Mouse (Mus musculus): ENCODE results near the gene Sntg2. TPM values are rescaled to one million over a fixed set of nuclear protein-coding genes. Genes with fewer than 3 reads are reported as not detected.

The Sntg2 gene
- polyA plus RNA-seq, 1 experiment from 2014 or later: 0.20 TPM

DNA sequence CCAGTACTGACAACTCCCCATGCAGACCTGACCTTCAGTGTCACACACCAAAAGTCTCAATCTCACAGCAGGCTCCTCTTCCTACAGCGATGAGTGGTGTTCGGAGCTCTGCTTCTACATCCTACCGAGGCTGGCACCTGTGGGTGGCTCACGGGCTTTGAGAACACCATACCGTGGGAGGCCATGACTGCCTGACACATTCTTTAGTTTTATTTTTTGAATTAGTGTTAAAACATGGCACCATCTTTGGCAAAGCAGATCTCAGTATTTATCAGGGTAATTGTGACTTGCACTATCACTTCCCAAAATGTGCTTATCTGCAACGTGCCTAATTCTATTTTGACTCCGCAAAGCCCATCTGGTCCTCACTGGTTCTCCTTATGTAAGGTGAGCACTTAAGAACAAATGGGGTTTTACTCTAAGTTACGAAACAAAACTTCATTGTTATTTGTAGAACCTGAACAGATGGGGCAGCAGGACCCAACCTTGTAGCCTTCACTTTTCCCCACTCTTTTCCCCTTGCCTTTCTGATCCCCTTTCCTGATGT, 121.8 kb downstream of the Sntg2 start:
- Histone ChIP-seq H3K4me2 (ENCODE audit: low read depth, low read length) (no peak overlapping the region), H3K36me3 (replicated peaks; ENCODE audit: insufficient read depth, low read length) (no peaks in the 10 kb centered on the region), H3K27ac (ENCODE audit: low read depth) (no peak overlapping the region), H3K9me3 (ENCODE audit: low read length) (no peaks in the 10 kb centered on the region), H3K4me3 (ENCODE audit: low read depth, low read length) (no peak overlapping the region), H3K27me3 (ENCODE audit: insufficient read depth, low read length) (no peaks in the 10 kb centered on the region), H3K4me1 (ENCODE audit: insufficient read depth) (no peaks in the 10 kb centered on the region), H3K9ac (replicated peaks) (no peak overlapping the region)
- no peak for TF ChIP-seq EP300 (IDR thresholded peaks at IDR 0.05; ENCODE audit: low read depth)
- no peak for TF ChIP-seq CTCF (IDR thresholded peaks at IDR 0.05; ENCODE audit: low read depth)
- DNase-seq (no peak), ATAC-seq (no peak)
- WGBS (ENCODE audit: insufficient replicate concordance): 79% methylated on average over 8 of the region's 8 CpGs

DNA sequence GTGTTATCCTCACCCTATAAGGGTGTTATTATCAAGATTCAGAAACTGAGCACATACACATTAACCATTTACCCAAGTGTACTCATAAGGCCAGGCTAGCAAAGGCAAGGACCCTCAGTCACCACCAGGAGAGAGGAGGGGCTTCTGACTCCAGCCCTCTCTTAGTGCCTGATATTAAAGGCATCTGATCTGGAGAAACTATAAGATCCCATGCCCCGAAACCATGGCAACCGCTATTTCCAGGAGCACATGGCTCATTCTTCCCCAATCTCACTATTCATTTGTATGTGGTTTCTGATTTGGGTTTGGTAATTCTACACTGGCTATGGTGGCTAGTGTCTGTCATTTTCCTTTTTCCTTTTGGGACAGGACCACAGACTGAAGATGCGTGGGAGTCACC, 124.1 kb downstream of the Sntg2 start:
- no peak for ATAC-seq
- Histone ChIP-seq H3K4me1 (ENCODE audit: insufficient read depth) (no peaks in the 10 kb centered on the region), H3K4me3 (ENCODE audit: low read depth, low read length) (no peak overlapping the region), H3K4me2 (ENCODE audit: low read depth, low read length) (no peak overlapping the region), H3K9me3 (ENCODE audit: low read length) (no peaks in the 10 kb centered on the region), H3K9ac (replicated peaks) (no peak overlapping the region), H3K36me3 (replicated peaks; ENCODE audit: insufficient read depth, low read length) (no peaks in the 10 kb centered on the region), H3K27ac (ENCODE audit: low read depth) (no peak overlapping the region), H3K27me3 (ENCODE audit: insufficient read depth, low read length) (no peaks in the 10 kb centered on the region)
- 78% methylated on average over 3 of the region's 3 CpGs for WGBS (ENCODE audit: insufficient replicate concordance)
- TF ChIP-seq CTCF (IDR thresholded peaks at IDR 0.05; ENCODE audit: low read depth) (no peak), EP300 (IDR thresholded peaks at IDR 0.05; ENCODE audit: low read depth) (no peak)
- no peak for DNase-seq

DNA sequence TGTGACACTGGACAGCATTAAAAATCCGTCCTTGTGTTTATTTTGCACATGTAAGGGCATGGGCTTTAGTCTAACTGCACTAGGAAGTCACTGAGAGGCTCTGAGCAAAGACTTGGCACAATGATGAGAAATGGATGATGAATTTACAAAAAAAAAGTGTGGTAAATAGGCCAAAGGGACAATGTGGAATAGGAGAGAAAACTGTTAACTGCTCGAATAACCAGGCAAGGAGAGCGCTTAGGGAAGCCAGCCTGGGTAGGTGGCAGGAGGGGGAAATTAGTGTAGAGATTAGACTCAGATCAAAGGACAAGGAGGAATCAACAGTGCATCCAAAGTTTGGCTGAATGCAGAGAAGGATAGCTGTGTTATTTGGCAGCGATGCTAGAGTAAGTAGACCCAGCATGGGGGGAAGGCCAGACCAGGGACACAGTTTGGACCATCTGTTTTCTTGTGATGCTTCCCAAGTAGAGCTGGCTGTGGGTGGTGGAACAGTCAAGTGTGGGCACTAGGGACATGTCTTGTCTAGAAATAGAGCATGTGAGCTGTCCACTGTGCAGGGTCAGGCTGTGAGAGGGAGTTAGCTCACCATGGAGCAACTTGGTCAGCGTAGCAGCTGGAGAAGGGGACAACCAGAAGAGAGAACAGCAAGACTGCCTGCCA, 126.8 kb downstream of the Sntg2 start:
- H3K27me3 ChIP-seq (ENCODE audit: insufficient read depth, low read length): no peaks in the 10 kb centered on the region
- H3K4me3 ChIP-seq (ENCODE audit: low read depth, low read length): no peak overlapping the region
- H3K9me3 ChIP-seq (ENCODE audit: low read length): no peaks in the 10 kb centered on the region
- no peak overlapping the region for H3K27ac ChIP-seq (ENCODE audit: low read depth)
- no peaks in the 10 kb centered on the region for H3K36me3 ChIP-seq (replicated peaks; ENCODE audit: insufficient read depth, low read length)
- ATAC-seq (no peak), DNase-seq (no peak)
- no peaks in the 10 kb centered on the region for H3K4me1 ChIP-seq (ENCODE audit: insufficient read depth)
- H3K9ac ChIP-seq (replicated peaks): no peak overlapping the region
- 72% methylated on average over 5 of the region's 5 CpGs for WGBS (ENCODE audit: insufficient replicate concordance)
- TF ChIP-seq EP300 (IDR thresholded peaks at IDR 0.05; ENCODE audit: low read depth) (no peak), CTCF (IDR thresholded peaks at IDR 0.05; ENCODE audit: low read depth) (no peak)
- no peak overlapping the region for H3K4me2 ChIP-seq (ENCODE audit: low read depth, low read length)

DNA sequence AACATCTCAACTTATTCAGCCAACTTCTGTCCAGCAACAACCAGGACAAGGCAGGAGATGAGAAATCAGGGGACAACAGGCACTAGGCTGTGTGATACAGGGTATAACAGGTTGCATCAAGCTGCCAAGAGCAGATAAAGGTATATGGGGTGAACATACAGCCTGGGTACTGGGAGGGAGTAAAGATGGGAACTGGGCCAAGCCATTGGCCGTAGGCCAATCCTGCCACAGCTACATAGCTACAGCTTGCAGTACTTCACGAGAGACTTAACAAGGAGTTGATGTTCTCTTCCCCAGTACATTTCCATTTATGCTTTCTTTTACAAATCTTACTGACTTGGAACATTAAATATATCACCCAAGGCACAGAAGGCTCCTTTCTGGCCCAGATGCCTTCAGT, 129.0 kb downstream of the Sntg2 start:
- Histone ChIP-seq H3K27me3 (ENCODE audit: insufficient read depth, low read length) (no peaks in the 10 kb centered on the region), H3K9ac (replicated peaks) (no peak overlapping the region), H3K9me3 (ENCODE audit: low read length) (no peaks in the 10 kb centered on the region), H3K4me2 (ENCODE audit: low read depth, low read length) (no peak overlapping the region), H3K27ac (ENCODE audit: low read depth) (no peak overlapping the region), H3K4me3 (ENCODE audit: low read depth, low read length) (no peak overlapping the region), H3K4me1 (ENCODE audit: insufficient read depth) (no peaks in the 10 kb centered on the region), H3K36me3 (replicated peaks; ENCODE audit: insufficient read depth, low read length) (no peaks in the 10 kb centered on the region)
- 52% methylated on average over 2 of the region's 2 CpGs for WGBS (ENCODE audit: insufficient replicate concordance)
- DNase-seq (no peak), ATAC-seq (no peak)
- no peak for TF ChIP-seq EP300 (IDR thresholded peaks at IDR 0.05; ENCODE audit: low read depth)
- TF ChIP-seq CTCF (IDR thresholded peaks at IDR 0.05; ENCODE audit: low read depth): no peak

DNA sequence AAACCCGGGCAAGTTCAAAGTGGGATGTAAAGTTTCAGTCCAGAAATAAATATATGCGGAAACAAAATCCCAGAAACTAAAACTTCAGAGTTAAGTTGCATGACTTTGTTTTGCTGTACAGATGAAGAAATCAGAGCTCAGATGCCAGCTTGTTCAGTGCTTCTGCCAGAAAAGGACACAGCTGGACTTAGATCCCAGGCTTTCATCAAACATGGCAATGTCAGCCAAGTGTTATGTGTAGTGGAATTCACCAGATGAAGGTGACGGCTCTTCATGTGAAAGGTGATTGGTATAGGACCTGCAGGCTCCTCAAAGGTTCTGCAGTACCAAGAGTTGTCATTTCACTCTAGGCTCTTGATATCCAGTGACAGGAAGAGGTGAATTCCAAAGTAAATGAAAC, 132.3 kb downstream of the Sntg2 start:
- Histone ChIP-seq H3K27ac (ENCODE audit: low read depth) (no peak overlapping the region), H3K27me3 (ENCODE audit: insufficient read depth, low read length) (no peaks in the 10 kb centered on the region), H3K4me3 (ENCODE audit: low read depth, low read length) (no peak overlapping the region), H3K9ac (replicated peaks) (no peak overlapping the region), H3K4me2 (ENCODE audit: low read depth, low read length) (no peak overlapping the region), H3K9me3 (ENCODE audit: low read length) (no peaks in the 10 kb centered on the region), H3K36me3 (replicated peaks; ENCODE audit: insufficient read depth, low read length) (no peaks in the 10 kb centered on the region), H3K4me1 (ENCODE audit: insufficient read depth) (no peaks in the 10 kb centered on the region)
- WGBS (ENCODE audit: insufficient replicate concordance): 81% methylated on average over 3 of the region's 3 CpGs
- DNase-seq (no peak), ATAC-seq (no peak)
- TF ChIP-seq EP300 (IDR thresholded peaks at IDR 0.05; ENCODE audit: low read depth) (no peak), CTCF (IDR thresholded peaks at IDR 0.05; ENCODE audit: low read depth) (no peak)

DNA sequence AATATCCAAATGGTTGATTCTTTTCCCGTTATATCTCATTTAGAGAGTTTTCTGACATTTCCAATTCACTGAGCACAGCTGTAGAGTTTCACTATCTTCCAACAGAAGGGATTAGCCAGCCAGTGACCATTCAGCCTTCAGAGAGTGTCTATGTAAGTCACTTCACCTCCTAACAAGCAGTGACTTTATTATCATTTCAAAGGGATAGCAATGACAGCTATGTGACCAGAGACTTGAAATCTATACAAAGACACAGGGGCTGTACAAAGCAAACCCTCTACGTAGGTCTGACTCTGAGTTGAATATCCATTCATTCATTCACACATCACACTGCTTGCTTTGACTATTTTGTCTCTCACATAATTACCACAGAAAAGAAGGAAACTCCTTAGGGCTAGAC, 138.2 kb downstream of the Sntg2 start:
- TF ChIP-seq EP300 (IDR thresholded peaks at IDR 0.05; ENCODE audit: low read depth) (no peak), CTCF (IDR thresholded peaks at IDR 0.05; ENCODE audit: low read depth) (no peak)
- Histone ChIP-seq H3K27ac (ENCODE audit: low read depth) (no peak overlapping the region), H3K27me3 (ENCODE audit: insufficient read depth, low read length) (no peaks in the 10 kb centered on the region), H3K4me2 (ENCODE audit: low read depth, low read length) (no peak overlapping the region), H3K36me3 (replicated peaks; ENCODE audit: insufficient read depth, low read length) (no peaks in the 10 kb centered on the region), H3K4me3 (ENCODE audit: low read depth, low read length) (no peak overlapping the region), H3K9ac (replicated peaks) (no peak overlapping the region), H3K4me1 (ENCODE audit: insufficient read depth) (no peaks in the 10 kb centered on the region), H3K9me3 (ENCODE audit: low read length) (no peaks in the 10 kb centered on the region)
- DNase-seq: no peak
- ATAC-seq: no peak
- 68% methylated on average over 2 of the region's 2 CpGs for WGBS (ENCODE audit: insufficient replicate concordance)
